Mouse (Mus musculus) neural tube, embryonic 14.5 days (tissue): ENCODE data around the gene Cep295. TPM values are rescaled to one million over a fixed set of nuclear protein-coding genes. Genes with fewer than 3 reads are reported as not detected.
"Not testable (repeated sequence)": the region's sequence is repeated elsewhere in the genome, so short reads cannot be mapped to it uniquely, and the experiment has no call there.

ENCODE experiments used
- ATAC-seq: fragments of 200-750 bp; cut with Nextera tagmentation; 2 replicates; pipeline ENCODE4 v1.8.0; 2017; ENCODE audit warnings: low read depth, mild to moderate bottlenecking, moderate TSS enrichment, moderate library complexity
- H3K27ac ChIP-seq: fragments of 300-500 bp; sonication (generic); 2 replicates; pipeline ENCODE4 v1.5.1; 2014; ENCODE audit warnings: low read depth, mild to moderate bottlenecking, control low read depth, low read length, moderate library complexity, mixed read lengths
- H3K27me3 ChIP-seq: fragments of 300-500 bp; sonication (generic); 2 replicates; pipeline ENCODE4 v1.6.1; 2014; ENCODE audit warnings: low read length; ENCODE audit not compliant: control insufficient read depth, insufficient read depth
- H3K36me3 ChIP-seq: fragments of 300-500 bp; sonication (generic); 2 replicates; pipeline ENCODE4 v1.6.1; 2014; ENCODE audit warnings: low read length, mixed read lengths; ENCODE audit not compliant: control insufficient read depth, insufficient read depth
- H3K4me1 ChIP-seq: fragments of 300-500 bp; sonication (generic); 2 replicates; pipeline ENCODE4 v1.6.1; 2014; ENCODE audit warnings: low read length; ENCODE audit not compliant: control insufficient read depth, insufficient read depth
- H3K4me2 ChIP-seq: fragments of 300-500 bp; sonication (generic); 2 replicates; pipeline ENCODE4 v1.6.1; 2014; ENCODE audit warnings: mild to moderate bottlenecking, low read depth, low read length, control low read depth
- H3K4me3 ChIP-seq: fragments of 300-500 bp; sonication (generic); 2 replicates; pipeline ENCODE4 v1.5.1; 2014; ENCODE audit warnings: low read depth, low read length, control low read depth, mixed read lengths
- H3K9ac ChIP-seq: fragments of 300-500 bp; sonication (generic); replicated peaks from 2 replicates; pipeline ENCODE4 v1.6.1; 2014; ENCODE audit warnings: low read depth, mild to moderate bottlenecking, control low read depth, low read length, mixed read lengths
- H3K9me3 ChIP-seq: fragments of 300-500 bp; sonication (generic); 2 replicates; pipeline ENCODE4 v1.6.1; 2016; ENCODE audit warnings: low read length; ENCODE audit not compliant: control insufficient read depth
- WGBS: fragments of 180-500 bp; shearing (Covaris S2); extraction: QIAGEN DNeasy Blood & Tissue Kit; methylation state at CpG from one replicate; pipeline ENCODE4 v1.1.7; 2014; 5-methylcytosine and 5-hydroxymethylcytosine counted together
- polyA plus RNA-seq: library from polyadenylated mRNA; unstranded; fragments of >200 nt; fragmentation: Nextera tagmentation; extraction: Ambion mirVana; gene quantifications from 2 replicates; pipeline ENCODE4 v1.2.1, GENCODE M21; 2014

Cep295 gene
- polyA plus RNA-seq, 1 experiment from 2014 or later = 19.6 TPM

DNA sequence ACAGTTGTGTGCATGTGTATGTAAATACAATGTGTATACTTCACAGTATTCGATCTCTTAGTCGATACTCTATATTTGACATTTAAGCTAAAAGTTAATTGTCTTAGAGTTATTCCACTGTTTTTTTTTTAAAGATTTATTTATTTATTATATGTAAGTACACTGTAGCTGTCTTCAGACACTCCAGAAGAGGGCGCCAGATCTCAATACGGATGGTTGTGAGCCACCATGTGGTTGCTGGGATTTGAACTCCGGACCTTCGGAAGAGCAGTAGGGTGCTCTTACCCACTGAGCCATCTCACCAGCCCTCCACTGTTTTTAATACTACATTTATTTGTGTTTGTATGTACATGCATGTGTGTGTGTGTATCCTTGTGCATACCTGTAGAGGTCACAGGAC, 55.6 kb downstream of the Cep295 start:
- H3K9ac ChIP-seq, H3K27ac ChIP-seq, H3K4me1 ChIP-seq, H3K4me2 ChIP-seq, H3K27me3 ChIP-seq, H3K4me3 ChIP-seq, H3K36me3 ChIP-seq, H3K9me3 ChIP-seq, ATAC-seq: not testable (repeated sequence)
- 75% methylated on average over 6 of the region's 6 CpGs for WGBS

GRCm38 (mm10) chr9:15301399-15301798, 56.2 kb downstream of the Cep295 start:
- Histone ChIP-seq H3K4me2 (no peak overlapping the region), H3K27me3 (no peaks in the 10 kb centered on the region), H3K36me3 (no peaks in the 10 kb centered on the region), H3K4me1 (no peaks in the 10 kb centered on the region), H3K9me3 (no peaks in the 10 kb centered on the region), H3K27ac (no peak overlapping the region), H3K9ac (no peak overlapping the region), H3K4me3 (no peak overlapping the region)
- 50% methylated on average over 6 of the region's 6 CpGs for WGBS
- ATAC-seq = no peak

DNA sequence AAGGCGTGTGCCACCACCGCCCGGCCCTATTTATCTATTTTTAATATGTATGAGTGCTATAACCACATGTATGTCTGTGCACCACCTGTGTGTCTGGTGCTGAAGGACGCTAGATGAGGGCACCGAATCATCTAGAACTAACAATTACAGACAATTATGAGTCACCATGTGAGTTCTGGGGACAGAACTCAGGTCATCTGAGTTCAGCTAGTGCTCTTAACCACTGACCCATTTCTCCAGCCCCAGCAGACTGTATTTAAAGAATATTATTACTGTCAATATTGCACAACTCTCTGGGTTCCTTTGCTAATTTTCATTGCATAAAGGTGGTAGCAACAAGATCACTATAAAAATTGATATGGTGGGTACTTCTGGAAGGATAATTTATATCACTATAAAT, 57.5 kb downstream of the Cep295 start:
- no peak overlapping the region for H3K27ac ChIP-seq
- H3K4me2 ChIP-seq = no peak overlapping the region
- WGBS = 88% methylated on average over 5 of the region's 5 CpGs
- H3K4me3 ChIP-seq = no peak overlapping the region
- no peaks in the 10 kb centered on the region for H3K9me3 ChIP-seq
- ATAC-seq = no peak
- H3K27me3 ChIP-seq = no peaks in the 10 kb centered on the region
- H3K4me1 ChIP-seq = no peaks in the 10 kb centered on the region
- H3K36me3 ChIP-seq = no peaks in the 10 kb centered on the region
- H3K9ac ChIP-seq = no peak overlapping the region

DNA sequence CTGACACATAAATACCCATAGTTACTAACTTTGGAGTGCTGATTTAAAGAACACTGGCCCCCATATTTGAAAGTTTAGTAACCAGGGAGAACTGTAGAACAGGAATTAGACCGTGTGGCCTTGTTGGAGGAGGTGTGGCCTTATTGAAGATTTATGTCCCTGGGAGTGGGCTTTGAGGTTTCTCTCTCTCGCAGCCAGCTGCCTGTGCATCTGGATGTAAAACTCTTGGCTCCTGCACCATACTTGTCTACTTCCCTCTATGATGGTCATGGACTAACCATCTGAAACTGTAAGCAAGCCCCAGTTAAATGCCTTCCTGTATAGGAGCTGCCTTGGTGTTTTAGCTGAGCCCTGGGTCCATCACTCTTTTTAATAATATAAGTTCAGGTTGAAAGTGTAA, 59.1 kb downstream of the Cep295 start:
- Histone ChIP-seq H3K9me3 (no peaks in the 10 kb centered on the region), H3K27me3 (no peaks in the 10 kb centered on the region), H3K27ac (no peak overlapping the region), H3K4me3 (no peak overlapping the region), H3K4me2 (no peak overlapping the region), H3K36me3 (no peaks in the 10 kb centered on the region), H3K4me1 (no peaks in the 10 kb centered on the region), H3K9ac (no peak overlapping the region)
- WGBS = 26% methylated on average over 2 of the region's 2 CpGs
- ATAC-seq = no peak

DNA sequence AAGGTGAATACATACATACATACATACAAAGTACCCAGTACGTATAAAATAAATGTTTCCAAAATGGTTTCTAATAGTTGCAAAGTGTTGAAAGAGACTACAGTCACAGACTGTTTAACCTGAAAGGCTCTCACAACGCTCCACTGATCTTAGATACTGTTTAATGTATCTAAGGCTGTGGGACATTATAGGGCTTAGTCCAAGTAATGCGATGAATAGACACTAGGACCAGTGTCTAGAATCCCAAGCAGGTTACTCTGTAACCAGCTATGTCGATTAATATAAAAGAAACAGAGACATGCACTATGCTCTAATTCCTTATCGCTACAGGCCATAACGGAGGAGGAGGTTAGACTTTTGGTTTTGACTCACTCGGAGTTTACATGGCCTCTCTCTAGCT, 60.5 kb downstream of the Cep295 start:
- no peak overlapping the region for H3K4me2 ChIP-seq
- WGBS = 86% methylated on average over 7 of the region's 7 CpGs
- no peak overlapping the region for H3K9ac ChIP-seq
- H3K27ac ChIP-seq = no peak overlapping the region
- no peaks in the 10 kb centered on the region for H3K27me3 ChIP-seq
- no peak for ATAC-seq
- H3K9me3 ChIP-seq = no peaks in the 10 kb centered on the region
- H3K4me3 ChIP-seq = no peak overlapping the region
- H3K36me3 ChIP-seq = no peaks in the 10 kb centered on the region
- H3K4me1 ChIP-seq = no peaks in the 10 kb centered on the region

- H3K4me1 ChIP-seq = no peaks in the 10 kb centered on the region
- no peak overlapping the region for H3K4me2 ChIP-seq
- H3K4me3 ChIP-seq = no peak overlapping the region
- H3K27ac ChIP-seq = no peak overlapping the region
- 90% methylated on average over 6 of the region's 6 CpGs for WGBS
- H3K27me3 ChIP-seq = no peaks in the 10 kb centered on the region
- H3K9ac ChIP-seq = no peak overlapping the region
- peaks cover 5% of the 10 kb centered on the region; the same call in 1 of the 2 replicates for H3K36me3 ChIP-seq
- no peak for ATAC-seq
- no peaks in the 10 kb centered on the region for H3K9me3 ChIP-seq
Measured at GRCm38 (mm10) chr9:15289251-15289650, 68.3 kb downstream of the Cep295 start.

DNA sequence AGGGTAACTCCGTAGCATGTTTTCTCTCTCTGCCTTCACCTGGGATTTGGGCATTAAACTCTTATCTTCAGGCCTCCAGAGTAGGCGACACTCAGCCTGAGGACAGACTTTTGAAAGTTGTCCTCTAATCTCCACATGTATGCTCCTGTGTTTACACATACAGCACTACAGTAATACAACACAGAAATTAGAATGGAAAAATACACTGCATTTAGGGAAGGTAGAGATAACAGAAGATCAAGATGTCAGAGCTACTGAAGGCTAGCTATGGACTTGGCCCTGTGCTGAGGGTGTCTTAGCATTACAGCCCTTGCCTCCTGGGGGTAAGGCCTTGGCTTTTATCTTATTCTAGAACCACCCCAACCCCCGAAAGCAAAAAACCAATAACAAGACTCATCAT, 69.2 kb downstream of the Cep295 start:
- H3K9me3 ChIP-seq = no peaks in the 10 kb centered on the region
- no peak overlapping the region for H3K9ac ChIP-seq

DNA sequence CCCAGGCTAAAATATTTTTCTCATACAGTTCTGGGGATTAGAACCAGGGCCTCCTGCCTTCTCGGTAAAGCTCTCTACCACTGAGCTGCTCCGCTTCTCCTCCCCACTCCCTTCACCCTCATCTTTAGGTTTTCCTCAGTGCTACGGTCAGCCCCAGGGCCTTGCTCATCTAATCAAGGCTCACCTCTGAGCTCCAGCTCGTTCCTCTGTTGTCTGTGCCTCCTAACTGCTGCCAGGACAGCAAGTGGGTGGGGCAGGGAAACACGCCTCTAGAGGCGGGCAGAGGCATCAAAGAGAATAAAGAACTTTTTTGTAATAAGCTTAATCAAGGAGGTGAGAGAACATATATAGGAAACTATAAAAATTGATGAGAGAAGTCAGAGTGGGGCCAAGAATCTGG, 69.7 kb downstream of the Cep295 start:
- Histone ChIP-seq H3K9ac (no peak overlapping the region), H3K4me2 (no peak overlapping the region), H3K4me1 (no peaks in the 10 kb centered on the region), H3K9me3 (no peaks in the 10 kb centered on the region), H3K27ac (no peak overlapping the region), H3K4me3 (no peak overlapping the region), H3K36me3 (peaks cover 5% of the 10 kb centered on the region; the same call in 1 of the 2 replicates), H3K27me3 (no peaks in the 10 kb centered on the region)
- WGBS = 54% methylated on average over 6 of the region's 6 CpGs
- no peak for ATAC-seq

More for the DNA sequence above, 69.2 kb downstream of the Cep295 start:
- Histone ChIP-seq H3K4me3 (no peak overlapping the region), H3K27ac (no peak overlapping the region), H3K4me1 (no peaks in the 10 kb centered on the region), H3K36me3 (peaks cover 5% of the 10 kb centered on the region; the same call in 1 of the 2 replicates), H3K27me3 (no peaks in the 10 kb centered on the region), H3K4me2 (no peak overlapping the region)
- 92% methylated on average over 3 of the region's 3 CpGs for WGBS
- ATAC-seq = no peak

DNA sequence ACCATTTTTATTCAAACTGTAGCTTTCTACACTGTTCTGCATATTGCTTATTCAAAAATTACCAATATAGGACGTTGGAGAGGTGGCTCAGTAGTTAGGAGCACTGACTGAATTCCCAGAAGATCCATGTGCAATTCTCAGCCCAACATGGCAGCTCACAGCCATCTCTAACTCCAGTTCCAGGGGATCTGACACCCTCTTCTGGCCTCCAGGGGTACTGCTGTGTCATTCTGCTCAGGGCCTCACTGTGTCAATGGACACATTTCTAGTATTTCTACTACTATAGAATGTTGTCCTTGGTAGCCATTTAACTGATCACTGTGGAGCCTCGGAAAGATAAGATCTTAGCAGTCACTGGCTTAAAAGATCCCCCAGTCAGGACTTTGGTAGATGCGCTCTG, 72.1 kb downstream of the Cep295 start:
- WGBS = 66% methylated on average over 3 of the region's 3 CpGs
- peaks cover 6% of the 10 kb centered on the region for H3K4me1 ChIP-seq

More for the DNA sequence above, 72.1 kb downstream of the Cep295 start:
- Histone ChIP-seq H3K27ac (no peak overlapping the region), H3K27me3 (no peaks in the 10 kb centered on the region), H3K36me3 (peaks cover 2% of the 10 kb centered on the region; the same call in 1 of the 2 replicates), H3K4me2 (no peak overlapping the region), H3K4me3 (no peak overlapping the region), H3K9me3 (no peaks in the 10 kb centered on the region), H3K9ac (no peak overlapping the region)
- ATAC-seq = no peak
